ENCODE assay signal across 14 mouse cellular contexts in genomic region chr11:19596336-19596735, GRCm38 (mm10).
DNase-seq lines count a peak whose midpoint lies in the region.
"Had no signal": no experiment of that assay in that cellular context is flagged by ENCODE, and none has a peak within 500 bp of the region (broad histone marks: within the 10 kb centered on the region; RNA-seq: fewer than 3 reads in every experiment).

No protein-coding gene starts in this region.

- DNase-seq in cerebellum, postnatal 10 days: peak; percentile 42 to 53
- DNase-seq in cerebellum, adult 9-10 months: no peak
- DNase-seq in Muller cell, postnatal 12 days (ENCODE audit: inconsistent ontology term): peak; percentile 5
- DNase-seq in embryo, embryonic 9.5 days (ENCODE audit: extremely low spot score): no peak
- DNase-seq: adrenal gland, adult 2 months; adrenal gland, adult 8-10 months; adrenal gland, postnatal 10 days; adrenal gland, postnatal 14 days; adrenal gland, postnatal 25 days; adrenal gland, postnatal 36 days; B cell, adult 2 months; cerebellum, adult 11 months; cerebellum, adult 11-12 months; cerebellum, adult 18-20 months had no signal

Comparison
In these comparisons a context has a peak if more than half of its experiments do, and no peak if none do; other contexts are left out.
1. DNase-seq: peak in cerebellum, postnatal 10 days (2 of 2) and Muller cell, postnatal 12 days (single experiment); none in cerebellum, adult 9-10 months (single experiment) and embryo, embryonic 9.5 days (single experiment).